In genomic region chr3:93128052-93128451, GRCm38 (mm10) we compare ENCODE assay signal across 32 mouse cellular contexts. TPM values are rescaled to one million over a fixed set of nuclear protein-coding genes. Genes with fewer than 3 reads are reported as not detected.
A peak's percentile ranks its signal among the peaks of the same experiment; 100 is the strongest.
DNase-seq lines count a peak whose midpoint lies in the region; ATAC-seq and TF ChIP-seq lines count a peak whose summit lies in the region.
"Had no signal": no experiment of that assay in that cellular context is flagged by ENCODE, and none has a peak within 500 bp of the region (broad histone marks: within the 10 kb centered on the region; RNA-seq: fewer than 3 reads in every experiment).

No protein-coding gene starts in this region.

- no peak overlapping the region for H3K27ac ChIP-seq in kidney, postnatal 0 days
- H3K27ac ChIP-seq in lung, embryonic 14.5 days (ENCODE audit: low read depth) = no peak overlapping the region
- H3K27ac ChIP-seq in hindbrain, embryonic 10.5 days = no peak overlapping the region
- H3K27ac ChIP-seq: embryonic facial prominence, embryonic 12.5 days; forebrain, embryonic 15.5 days; hindbrain, postnatal 0 days; limb, embryonic 13.5 days; liver, embryonic 14.5 days; neural tube, embryonic 15.5 days had no signal

- ATAC-seq in kidney, postnatal 0 days (replicated peaks; ENCODE audit: low FRiP score, low read depth) = peak; percentile 59; the same call in 1 of the 2 replicates
- peak; percentile 83 for ATAC-seq in lung, embryonic 14.5 days (ENCODE audit: insufficient read depth)
- ATAC-seq: activated CD4-positive, CD25-positive, alpha-beta regulatory T cell, adult 4 months; forebrain, embryonic 15.5 days; hindbrain, postnatal 0 days; intestine, embryonic 16.5 days had no signal

- DNase-seq in kidney, postnatal 0 days (ENCODE audit: low spot score) = peak; percentile 58
- no peak for DNase-seq in kidney, adult 18-20 months
- peak; percentile 70 for DNase-seq in lung, embryonic 14.5 days
- peak; percentile 71 for DNase-seq in lung, postnatal 25 days (ENCODE audit: low spot score)
- DNase-seq in hindbrain, embryonic 10.5 days (ENCODE audit: low spot score) = no peak
- no peak for DNase-seq in heart, postnatal 4 days
- no peak for DNase-seq in right cerebral cortex, postnatal 36 days (ENCODE audit: low spot score in 2 of 2)
- DNase-seq: adrenal gland, adult 8-10 months; B cell, adult 2 months; cerebellum, adult 18-20 months; cerebellum, postnatal 14 days; gastrocnemius, postnatal 10 days; heart, adult 11 months; kidney, postnatal 25 days; right cerebral cortex, adult 18-20 months; thymus, postnatal 14 days had no signal

- H3K36me3 ChIP-seq in kidney, postnatal 0 days (ENCODE audit: insufficient read depth, low read length) = no peaks in the 10 kb centered on the region
- no peaks in the 10 kb centered on the region for H3K36me3 ChIP-seq in lung, embryonic 14.5 days (ENCODE audit: insufficient read depth)
- H3K36me3 ChIP-seq in hindbrain, embryonic 10.5 days = no peaks in the 10 kb centered on the region
- H3K36me3 ChIP-seq: embryonic facial prominence, embryonic 12.5 days; forebrain, embryonic 15.5 days; limb, embryonic 13.5 days; neural tube, embryonic 15.5 days had no signal

- H3K4me1 ChIP-seq in kidney, postnatal 0 days (replicated peaks; ENCODE audit: insufficient read depth, low read length) = no peaks in the 10 kb centered on the region
- H3K4me1 ChIP-seq in lung, embryonic 14.5 days (ENCODE audit: insufficient read depth) = no peaks in the 10 kb centered on the region
- no peaks in the 10 kb centered on the region for H3K4me1 ChIP-seq in hindbrain, embryonic 10.5 days (replicated peaks)
- H3K4me1 ChIP-seq: embryonic facial prominence, embryonic 12.5 days; forebrain, embryonic 15.5 days; neural tube, embryonic 15.5 days had no signal

- H3K4me3 ChIP-seq in kidney, postnatal 0 days (replicated peaks; ENCODE audit: low read depth, low read length) = no peak overlapping the region
- no peak overlapping the region for H3K4me3 ChIP-seq in lung, embryonic 14.5 days (ENCODE audit: low read depth, low read length)
- H3K4me3 ChIP-seq in hindbrain, embryonic 10.5 days = no peak overlapping the region
- H3K4me3 ChIP-seq: embryonic facial prominence, embryonic 12.5 days; forebrain, embryonic 15.5 days; limb, embryonic 13.5 days; neural tube, embryonic 15.5 days had no signal

- no peak overlapping the region for H3K4me2 ChIP-seq in kidney, postnatal 0 days (ENCODE audit: low read length)
- H3K4me2 ChIP-seq in lung, embryonic 14.5 days = no peak overlapping the region
- H3K4me2 ChIP-seq: embryonic facial prominence, embryonic 12.5 days; forebrain, embryonic 15.5 days; heart, embryonic 11.5 days; limb, embryonic 13.5 days; midbrain, embryonic 11.5 days; neural tube, embryonic 15.5 days had no signal

- H3K9ac ChIP-seq in kidney, postnatal 0 days (ENCODE audit: low read depth, low read length) = no peak overlapping the region
- no peak overlapping the region for H3K9ac ChIP-seq in lung, embryonic 14.5 days
- H3K9ac ChIP-seq: embryonic facial prominence, embryonic 12.5 days; forebrain, embryonic 15.5 days; limb, embryonic 13.5 days; liver, embryonic 14.5 days; neural tube, embryonic 15.5 days had no signal

- no peaks in the 10 kb centered on the region for H3K27me3 ChIP-seq in kidney, postnatal 0 days (ENCODE audit: insufficient read depth, low read length)
- no peaks in the 10 kb centered on the region for H3K27me3 ChIP-seq in lung, embryonic 14.5 days (ENCODE audit: insufficient read depth, low read length)
- H3K27me3 ChIP-seq in hindbrain, embryonic 10.5 days (ENCODE audit: insufficient read depth, poor library complexity, severe bottlenecking) = no peaks in the 10 kb centered on the region
- H3K27me3 ChIP-seq: embryonic facial prominence, embryonic 12.5 days; forebrain, embryonic 15.5 days; neural tube, embryonic 15.5 days had no signal

- no peak for TF ChIP-seq CTCF in kidney, postnatal 0 days (IDR thresholded peaks at IDR 0.05; ENCODE audit: low read depth)
- TF ChIP-seq CTCF in lung, embryonic 14.5 days (IDR thresholded peaks at IDR 0.05; ENCODE audit: low read depth) = no peak

- H3K9me3 ChIP-seq in kidney, postnatal 0 days (replicated peaks; ENCODE audit: low read length) = no peaks in the 10 kb centered on the region
- no peaks in the 10 kb centered on the region for H3K9me3 ChIP-seq in lung, embryonic 14.5 days (ENCODE audit: low read depth, low read length)
- no peaks in the 10 kb centered on the region for H3K9me3 ChIP-seq in hindbrain, embryonic 10.5 days
- H3K9me3 ChIP-seq: embryonic facial prominence, embryonic 12.5 days; forebrain, embryonic 15.5 days; limb, embryonic 13.5 days; neural tube, embryonic 15.5 days had no signal

- WGBS in kidney, postnatal 0 days = 9% methylated on average over 4 of the region's 4 CpGs
- 19% methylated on average over 4 of the region's 4 CpGs for WGBS in lung, embryonic 14.5 days
- WGBS in hindbrain, embryonic 10.5 days = 77% methylated on average over 4 of the region's 4 CpGs

RNA-seq across cellular contexts. Expression of gene Crnn, which starts 16.5 kb away (rescaled TPM):
- not detected in 2 replicates for polyA plus RNA-seq in kidney, postnatal 0 days (2015; fragmentation: Nextera tagmentation; extraction: Ambion mirVana)
- polyA plus RNA-seq in lung, embryonic 14.5 days (2014; fragmentation: Nextera tagmentation; extraction: Ambion mirVana) = not detected in 2 replicates
- not detected in 2 replicates for polyA plus RNA-seq in hindbrain, embryonic 10.5 days (2016; fragmentation: Nextera tagmentation; extraction: Ambion mirVana)
- total RNA-seq in heart, postnatal 4 days (2021) = not detected
- total RNA-seq: adrenal gland, adult 8-10 months; gastrocnemius, postnatal 10 days; hindbrain, postnatal 0 days; left cerebral cortex, postnatal 14 days; MEL had no signal
- polyA plus RNA-seq: activated CD4-positive, CD25-positive, alpha-beta regulatory T cell, adult 4 months; embryonic facial prominence, embryonic 12.5 days; forebrain, embryonic 15.5 days; heart, embryonic 11.5 days; heart, postnatal 0 days; hindbrain, embryonic 11.5 days; hindbrain, postnatal 0 days; intestine, embryonic 16.5 days; limb, embryonic 13.5 days; liver, embryonic 14.5 days; midbrain, embryonic 11.5 days; midbrain, postnatal 0 days; neural tube, embryonic 15.5 days; testis, adult 2 months had no signal

RNA-seq across cellular contexts. Expression of gene Gm4858, which starts 59.4 kb away (rescaled TPM):
- not detected in 2 replicates for polyA plus RNA-seq in kidney, postnatal 0 days (2015; fragmentation: Nextera tagmentation; extraction: Ambion mirVana)
- not detected in 2 replicates for polyA plus RNA-seq in lung, embryonic 14.5 days (2014; fragmentation: Nextera tagmentation; extraction: Ambion mirVana)
- not detected in 2 replicates for polyA plus RNA-seq in hindbrain, embryonic 10.5 days (2016; fragmentation: Nextera tagmentation; extraction: Ambion mirVana)
- total RNA-seq in heart, postnatal 4 days (2021) = not detected
- total RNA-seq: adrenal gland, adult 8-10 months; gastrocnemius, postnatal 10 days; hindbrain, postnatal 0 days; left cerebral cortex, postnatal 14 days; MEL; midbrain, postnatal 0 days had no signal
- polyA plus RNA-seq: activated CD4-positive, CD25-positive, alpha-beta regulatory T cell, adult 4 months; embryonic facial prominence, embryonic 12.5 days; forebrain, embryonic 15.5 days; heart, embryonic 11.5 days; heart, postnatal 0 days; hindbrain, embryonic 11.5 days; hindbrain, postnatal 0 days; intestine, embryonic 16.5 days; limb, embryonic 13.5 days; liver, embryonic 14.5 days; midbrain, embryonic 11.5 days; midbrain, postnatal 0 days; neural tube, embryonic 15.5 days; testis, adult 2 months had no signal

Comparison
In these comparisons a context has a peak if more than half of its experiments do, and no peak if none do; other contexts are left out.
1. DNase-seq: peak in kidney, postnatal 0 days (single experiment), lung, embryonic 14.5 days (single experiment) and lung, postnatal 25 days (single experiment); none in kidney, adult 18-20 months (single experiment), hindbrain, embryonic 10.5 days (single experiment), heart, postnatal 4 days (single experiment) and right cerebral cortex, postnatal 36 days (0 of 2).